Mouse (Mus musculus) CD4-positive, CD25-positive, alpha-beta regulatory T cell, adult 2 months (primary cell): ENCODE data around the gene Pcbd2.

Source experiments
- DNase-seq: peaks from one replicate; pipeline ENCODE4 v3.0.0-alpha.2; 2012; ENCODE audit warnings: low read depth, low spot score

The Pcbd2 gene

GRCm38 (mm10) chr13:55826008-55826671 is 99.0 kb downstream of the Pcbd2 start:
- DNase-seq = no peak
